Mouse (Mus musculus) spleen, adult 2 months (tissue): ENCODE results near the gene Fam243.

Experiments used
- CTCF ChIP-seq: fragments of 200-500 bp; IDR thresholded peaks from 2 replicates; pipeline ENCODE4 v1.5.1; 2011; ENCODE audit warnings: mild to moderate bottlenecking, inconsistent platforms; ENCODE audit not compliant: insufficient read depth, insufficient read length, insufficient replicate concordance; ENCODE audit errors: extremely low read depth
- POLR2A ChIP-seq: fragments of 200-500 bp; IDR thresholded peaks from 2 replicates; pipeline ENCODE4 v1.6.1; 2011; ENCODE audit warnings: low read depth, low read length, inconsistent platforms

GRCm38 (mm10) chr16:92300649-92301411, 20.4 kb downstream of the Fam243 start, which contains the start of gene Smim11:
- TF ChIP-seq CTCF (no peak), POLR2A (peak; percentile 25; the same call in 1 of the 2 replicates)
